Mouse (Mus musculus): ENCODE data around the gene Ankrd12. TPM values are rescaled to one million over a fixed set of nuclear protein-coding genes. Genes with fewer than 3 reads are reported as not detected.
"Not testable (repeated sequence)": the region's sequence is repeated elsewhere in the genome, so short reads cannot be mapped to it uniquely, and the experiment has no call there.

Gene Ankrd12
- polyA plus RNA-seq, 1 experiment, result 5.9 TPM

DNA sequence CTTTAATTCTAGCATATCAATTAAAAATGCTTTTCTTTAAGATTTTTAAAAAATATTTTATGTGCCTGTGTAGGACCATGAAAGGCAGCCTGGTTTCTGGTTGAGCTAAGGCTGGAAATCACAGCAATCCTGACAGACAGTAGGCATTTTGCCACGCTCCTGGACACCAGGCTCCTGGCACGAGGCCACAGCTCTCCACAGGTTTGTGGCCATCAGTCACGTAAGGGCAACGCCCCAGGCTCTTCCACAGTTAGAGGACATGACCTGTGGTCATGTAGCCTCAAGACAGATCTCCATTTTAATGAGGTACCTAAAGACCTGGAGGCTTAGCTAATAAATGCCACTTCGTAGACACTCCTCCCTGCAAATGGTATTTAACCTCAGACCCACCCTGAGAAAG is 69.0 kb downstream of the Ankrd12 start:
- peaks cover 44% of the 10 kb centered on the region for H3K36me3 ChIP-seq (replicated peaks; ENCODE audit: low read length)
- peaks cover 8% of the 10 kb centered on the region for H3K4me1 ChIP-seq
- H3K9me3 ChIP-seq, result no peaks in the 10 kb centered on the region
- H3K4me3 ChIP-seq (replicated peaks), result no peak overlapping the region
- no peak for TF ChIP-seq FLI1 (IDR thresholded peaks at IDR 0.05; ENCODE audit: low read length)
- H3K27me3 ChIP-seq (replicated peaks), result no peaks in the 10 kb centered on the region

DNA sequence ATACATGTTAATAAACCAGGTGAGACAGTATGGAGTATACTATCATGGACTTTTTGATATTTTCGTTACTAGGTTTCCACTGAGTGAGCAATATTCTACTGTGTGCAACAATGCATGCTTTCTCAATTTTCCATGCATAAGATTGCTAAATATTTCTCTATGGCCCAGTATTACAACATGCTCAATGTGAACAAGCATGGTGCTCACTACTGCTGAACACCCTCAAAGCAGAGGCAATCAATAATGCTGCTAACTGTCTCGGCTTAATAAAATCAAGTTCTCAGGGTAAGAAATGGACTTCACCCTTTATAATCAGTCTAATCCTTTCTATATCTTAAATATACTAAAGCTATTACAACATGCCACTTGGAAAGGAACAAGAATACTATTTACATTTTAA is 69.4 kb downstream of the Ankrd12 start:
- Histone ChIP-seq H3K36me3 (replicated peaks; ENCODE audit: low read length) (peaks cover 44% of the 10 kb centered on the region), H3K4me1 (peaks cover 8% of the 10 kb centered on the region), H3K4me3 (replicated peaks) (no peak overlapping the region), H3K9me3 (no peaks in the 10 kb centered on the region), H3K27me3 (replicated peaks) (no peaks in the 10 kb centered on the region)
- TF ChIP-seq FLI1 (IDR thresholded peaks at IDR 0.05; ENCODE audit: low read length), result no peak
- no peak for TF ChIP-seq GATA1 (IDR thresholded peaks at IDR 0.05; ENCODE audit: borderline replicate concordance, low read length)

DNA sequence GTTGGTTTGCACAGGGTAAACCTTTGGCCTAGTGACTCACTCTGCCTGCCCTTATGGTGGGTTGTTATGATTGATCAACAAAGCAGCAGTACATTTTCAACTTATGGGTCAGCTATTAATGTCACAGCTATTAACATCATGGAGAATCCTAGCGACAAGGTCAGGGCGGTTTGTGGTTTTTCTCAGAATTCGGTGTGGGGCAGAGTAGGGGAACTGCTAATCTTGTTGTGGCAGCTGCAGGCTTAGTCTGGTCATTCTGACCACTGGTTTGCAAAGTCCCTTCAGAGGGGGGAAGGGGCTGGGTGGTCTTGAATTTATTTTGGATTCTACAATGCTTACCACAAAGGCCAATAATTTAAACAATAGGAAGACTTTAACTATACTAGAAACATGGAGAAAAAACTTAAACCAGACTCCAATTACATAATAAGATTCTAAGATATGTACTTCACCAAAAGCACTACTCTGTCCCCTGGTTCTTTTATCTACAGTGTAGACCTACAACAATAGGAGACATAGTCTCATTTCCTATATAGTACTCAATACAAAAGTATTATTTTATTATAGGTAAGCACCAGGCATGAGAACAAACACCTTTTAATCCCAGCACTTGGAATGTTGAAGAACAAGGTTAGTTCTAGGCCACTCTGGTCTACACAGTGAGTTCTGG is 88.6 kb downstream of the Ankrd12 start:
- peaks cover 42% of the 10 kb centered on the region for H3K36me3 ChIP-seq (replicated peaks; ENCODE audit: low read length)
- H3K9me3 ChIP-seq, result no peaks in the 10 kb centered on the region
- TF ChIP-seq FLI1 (IDR thresholded peaks at IDR 0.05; ENCODE audit: low read length) (no peak), GATA1 (IDR thresholded peaks at IDR 0.05; ENCODE audit: borderline replicate concordance, low read length) (no peak)
- no peaks in the 10 kb centered on the region for H3K27me3 ChIP-seq (replicated peaks)
- no peak overlapping the region for H3K4me3 ChIP-seq (replicated peaks)
- H3K4me1 ChIP-seq, result peaks cover 46% of the 10 kb centered on the region

DNA sequence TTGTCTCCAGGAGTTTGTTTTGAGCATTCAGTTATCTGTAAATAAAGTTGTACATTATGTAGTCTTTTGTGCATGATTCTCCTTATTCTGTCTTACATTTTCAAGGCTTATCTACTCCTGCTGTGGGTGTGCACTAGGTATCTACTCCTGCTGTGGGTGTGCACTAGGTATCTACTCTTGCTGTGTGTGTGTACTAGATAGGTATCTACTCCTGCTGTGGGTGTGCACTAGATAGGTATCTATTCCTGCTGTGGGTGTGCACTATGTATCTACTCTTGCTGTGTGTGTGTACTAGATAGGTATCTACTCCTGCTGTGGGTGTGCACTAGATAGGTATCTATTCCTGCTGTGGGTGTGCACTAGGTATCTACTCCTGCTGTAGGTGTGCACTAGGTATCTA is 100.2 kb downstream of the Ankrd12 start:
- Histone ChIP-seq H3K36me3 (replicated peaks; ENCODE audit: low read length) (peaks cover 70% of the 10 kb centered on the region), H3K4me1 (peaks cover 20% of the 10 kb centered on the region)
- not testable (repeated sequence) for H3K27me3 ChIP-seq (replicated peaks); H3K9me3 ChIP-seq; H3K4me3 ChIP-seq (replicated peaks)

DNA sequence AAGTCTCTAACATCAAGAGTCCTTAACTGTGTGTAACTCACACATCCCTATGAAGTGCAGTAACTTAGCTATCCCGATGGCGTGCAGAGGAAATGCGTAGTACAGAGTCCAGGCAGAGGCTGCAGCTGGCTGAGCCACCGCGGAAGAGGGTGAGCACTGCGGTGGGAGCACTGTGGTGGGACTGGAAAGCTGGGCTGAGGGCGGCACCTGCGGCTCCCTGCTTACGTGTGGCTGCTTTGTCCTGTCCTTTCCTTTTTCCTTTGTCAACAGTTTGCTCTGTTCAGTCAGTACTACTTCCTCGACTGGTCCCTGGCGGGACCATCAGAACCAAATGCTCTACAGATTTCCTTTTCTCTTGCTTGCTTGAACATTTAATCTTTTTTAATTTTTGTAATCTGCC is 109.1 kb downstream of the Ankrd12 start:
- TF ChIP-seq GATA1 (IDR thresholded peaks at IDR 0.05; ENCODE audit: borderline replicate concordance, low read length), result no peak
- no peak for TF ChIP-seq FLI1 (IDR thresholded peaks at IDR 0.05; ENCODE audit: low read length)
- no peaks in the 10 kb centered on the region for H3K9me3 ChIP-seq
- H3K27me3 ChIP-seq (replicated peaks), result no peaks in the 10 kb centered on the region
- no peak overlapping the region for H3K4me3 ChIP-seq (replicated peaks)
- H3K4me1 ChIP-seq, result peaks cover 6% of the 10 kb centered on the region; the same call in 1 of the 2 replicates
- H3K36me3 ChIP-seq (replicated peaks; ENCODE audit: low read length), result peaks cover 22% of the 10 kb centered on the region

DNA sequence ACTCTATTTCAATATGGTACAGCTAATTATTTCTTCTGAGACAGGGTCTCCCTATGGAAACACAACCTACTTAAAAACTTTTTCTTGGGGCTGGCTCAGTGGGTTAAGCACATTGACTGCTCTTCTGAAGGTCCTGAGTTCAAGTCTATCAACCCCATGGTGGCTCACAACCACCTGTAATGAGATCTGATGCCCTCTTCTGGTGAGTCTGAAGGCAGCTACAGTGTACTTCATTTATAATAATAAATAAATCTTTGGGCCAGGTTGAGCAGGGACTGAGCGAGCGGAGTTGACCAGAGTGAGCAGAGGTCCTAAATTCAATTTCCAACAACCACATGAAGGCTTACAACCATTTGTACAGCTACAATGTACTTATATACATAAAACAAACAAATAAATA is 114.6 kb downstream of the Ankrd12 start:
- H3K27me3 ChIP-seq (replicated peaks), result peaks cover 2% of the 10 kb centered on the region
- H3K4me1 ChIP-seq, result peaks cover 7% of the 10 kb centered on the region
- no peaks in the 10 kb centered on the region for H3K9me3 ChIP-seq
- TF ChIP-seq GATA1 (IDR thresholded peaks at IDR 0.05; ENCODE audit: borderline replicate concordance, low read length) (no peak), FLI1 (IDR thresholded peaks at IDR 0.05; ENCODE audit: low read length) (no peak)
- H3K36me3 ChIP-seq (replicated peaks; ENCODE audit: low read length), result peaks cover 3% of the 10 kb centered on the region
- no peak overlapping the region for H3K4me3 ChIP-seq (replicated peaks)

DNA sequence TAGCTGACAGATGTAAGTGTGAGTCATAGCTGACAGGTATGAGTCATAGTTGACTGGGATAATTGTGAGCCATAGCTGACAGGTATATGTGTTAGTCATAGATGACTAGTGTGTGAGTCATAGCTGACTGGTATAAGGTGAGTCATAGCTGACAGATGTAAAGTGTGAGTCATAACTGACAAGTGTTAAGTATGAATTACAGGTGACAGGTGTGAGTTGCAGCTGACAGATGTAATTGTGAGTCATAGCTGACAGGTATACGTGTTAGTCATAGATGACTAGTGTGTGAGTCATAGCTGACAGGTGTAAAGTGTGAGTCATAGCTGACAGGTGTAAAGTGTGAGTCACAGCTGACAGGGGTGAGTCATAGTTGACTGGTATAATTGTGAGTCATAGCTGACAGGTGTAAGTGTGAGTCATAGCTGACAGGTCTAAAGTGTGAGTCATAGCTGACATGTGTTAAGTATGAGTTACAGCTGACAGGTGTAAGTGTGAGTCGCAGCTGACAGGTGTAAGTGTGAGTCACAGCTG is 115.2 kb downstream of the Ankrd12 start:
- Histone ChIP-seq H3K27me3 (replicated peaks) (peaks cover 2% of the 10 kb centered on the region), H3K9me3 (no peaks in the 10 kb centered on the region), H3K4me1 (peaks cover 13% of the 10 kb centered on the region), H3K4me3 (replicated peaks) (no peak overlapping the region), H3K36me3 (replicated peaks; ENCODE audit: low read length) (no peaks in the 10 kb centered on the region)
- TF ChIP-seq FLI1 (IDR thresholded peaks at IDR 0.05; ENCODE audit: low read length), result no peak
- no peak for TF ChIP-seq GATA1 (IDR thresholded peaks at IDR 0.05; ENCODE audit: borderline replicate concordance, low read length)

DNA sequence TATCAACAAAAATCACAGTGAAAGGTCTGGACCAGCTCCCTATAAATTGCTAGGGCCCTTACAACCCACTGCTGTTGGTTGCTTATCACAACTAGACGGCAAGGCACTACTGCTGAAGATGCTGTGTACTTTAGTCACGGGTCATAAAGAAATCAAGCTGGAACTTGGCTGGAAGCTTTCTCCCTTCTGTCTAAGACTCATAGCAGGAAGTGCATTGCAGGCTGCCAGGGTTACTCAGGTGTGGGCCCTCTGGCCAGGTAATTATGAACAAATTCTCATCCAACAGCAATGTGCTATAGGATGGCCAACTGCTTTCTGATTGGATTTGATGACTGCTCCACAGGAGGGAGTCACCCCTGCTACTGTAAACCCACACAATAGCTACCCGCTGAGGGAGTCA is 117.9 kb downstream of the Ankrd12 start:
- peaks cover 2% of the 10 kb centered on the region for H3K27me3 ChIP-seq (replicated peaks)
- no peaks in the 10 kb centered on the region for H3K36me3 ChIP-seq (replicated peaks; ENCODE audit: low read length)
- peaks cover 18% of the 10 kb centered on the region for H3K4me1 ChIP-seq
- H3K9me3 ChIP-seq, result no peaks in the 10 kb centered on the region
- TF ChIP-seq FLI1 (IDR thresholded peaks at IDR 0.05; ENCODE audit: low read length) (no peak), GATA1 (IDR thresholded peaks at IDR 0.05; ENCODE audit: borderline replicate concordance, low read length) (no peak)
- H3K4me3 ChIP-seq (replicated peaks), result no peak overlapping the region

DNA sequence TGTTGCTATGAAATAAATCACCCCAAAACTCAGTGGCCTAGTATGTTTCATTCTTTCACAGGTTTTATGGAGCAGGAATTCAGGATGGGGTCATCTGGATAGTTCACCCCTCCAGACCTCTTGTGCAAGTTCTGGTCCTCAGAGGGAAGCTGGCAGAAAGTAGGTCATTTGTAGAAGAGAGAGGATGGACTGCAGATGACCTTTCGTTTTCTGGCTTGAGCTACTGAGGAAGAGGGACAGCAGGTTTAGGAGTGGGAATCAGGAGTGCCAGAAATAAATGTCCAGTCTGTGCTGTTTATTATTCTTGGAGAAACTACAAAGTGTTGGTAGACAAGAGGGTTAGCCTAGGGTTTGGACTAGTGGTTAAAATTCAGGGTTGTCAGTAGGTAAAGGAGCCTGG is 118.5 kb downstream of the Ankrd12 start:
- no peaks in the 10 kb centered on the region for H3K36me3 ChIP-seq (replicated peaks; ENCODE audit: low read length)
- peaks cover 2% of the 10 kb centered on the region for H3K27me3 ChIP-seq (replicated peaks)
- no peaks in the 10 kb centered on the region for H3K9me3 ChIP-seq
- no peak overlapping the region for H3K4me3 ChIP-seq (replicated peaks)
- TF ChIP-seq FLI1 (IDR thresholded peaks at IDR 0.05; ENCODE audit: low read length), result no peak
- no peak for TF ChIP-seq GATA1 (IDR thresholded peaks at IDR 0.05; ENCODE audit: borderline replicate concordance, low read length)
- peaks cover 23% of the 10 kb centered on the region for H3K4me1 ChIP-seq

DNA sequence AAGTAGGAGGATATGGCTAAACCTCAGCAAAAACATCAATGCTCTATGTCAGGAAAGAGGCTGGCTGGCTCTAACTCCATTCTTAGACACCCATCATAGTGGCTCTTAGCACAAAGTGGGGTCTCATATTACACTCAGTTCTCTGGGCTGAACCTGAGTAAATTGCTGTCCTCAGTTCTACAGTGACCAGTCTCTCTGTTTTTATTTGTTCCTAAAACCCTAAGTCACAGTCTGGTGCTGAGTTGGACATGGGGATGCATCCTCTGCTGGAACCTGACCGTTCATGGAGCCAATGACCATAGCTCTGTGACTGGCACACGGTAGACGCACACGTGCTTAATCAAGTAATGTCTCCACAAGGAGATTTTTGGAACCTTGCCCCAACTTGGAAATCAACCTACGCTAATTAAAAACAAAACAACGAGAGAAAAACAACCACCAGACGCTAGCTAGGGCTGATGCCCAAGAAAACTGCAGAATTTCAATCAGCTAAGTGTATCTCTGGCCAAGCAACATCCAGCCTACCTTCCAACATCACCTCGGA is 119.0 kb downstream of the Ankrd12 start:
- H3K36me3 ChIP-seq (replicated peaks; ENCODE audit: low read length), result no peaks in the 10 kb centered on the region
- H3K4me3 ChIP-seq (replicated peaks), result no peak overlapping the region
- peaks cover 2% of the 10 kb centered on the region for H3K27me3 ChIP-seq (replicated peaks)
- peaks cover 27% of the 10 kb centered on the region for H3K4me1 ChIP-seq
- H3K9me3 ChIP-seq, result no peaks in the 10 kb centered on the region
- TF ChIP-seq GATA1 (IDR thresholded peaks at IDR 0.05; ENCODE audit: borderline replicate concordance, low read length), result no peak
- no peak for TF ChIP-seq FLI1 (IDR thresholded peaks at IDR 0.05; ENCODE audit: low read length)
